ENCODE assay signal across 8 mouse cellular contexts in the genomic region with DNA sequence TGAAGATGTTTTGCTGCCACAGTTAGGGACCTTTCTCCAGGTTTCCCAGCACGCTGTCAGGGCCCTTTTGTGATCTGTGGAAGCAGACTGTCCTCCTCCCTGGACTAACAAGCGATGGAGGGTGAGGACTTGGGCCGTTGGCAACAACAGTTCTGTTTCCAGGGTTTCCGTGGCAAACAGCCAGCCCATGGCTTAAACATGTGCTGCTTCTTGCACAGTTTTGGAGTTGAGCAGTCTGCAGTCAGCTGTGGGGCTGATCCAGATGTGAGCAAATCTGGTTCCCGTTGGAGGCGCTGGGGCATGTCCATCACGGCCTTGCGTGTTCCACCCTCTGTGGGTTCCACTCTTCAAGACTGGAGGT.
DNase-seq lines count a peak whose midpoint lies in the region; ATAC-seq and TF ChIP-seq lines count a peak whose summit lies in the region.

No protein-coding gene starts in this region.

- peak; percentile 31 to 43 for DNase-seq in frontal cortex, postnatal 10 days (ENCODE audit: low spot score in 2 of 2)
- DNase-seq in frontal cortex, adult 2 months (ENCODE audit: extremely low spot score in 1 of 2, low spot score in 1 of 2) = no peak
- peak; percentile 49 to 85 for DNase-seq in adrenal gland, adult (ENCODE audit: inconsistent age in 2 of 2, low spot score in 1 of 2)
- DNase-seq in heart, adult 8-10 months (ENCODE audit: low spot score) = peak; percentile 90
- DNase-seq in limb, embryonic 14.5 days (ENCODE audit: low spot score) = peak; percentile 91
- peak; percentile 80 for DNase-seq in urinary bladder, postnatal 14 days (ENCODE audit: low spot score)
- no peak for DNase-seq in thymus, adult 2 months
- DNase-seq in thymus, postnatal 10 days (ENCODE audit: low spot score in 2 of 2) = no peak

- no peak overlapping the region for H3K9ac ChIP-seq in limb, embryonic 14.5 days (ENCODE audit: low read depth, low read length, severe bottlenecking)

- H3K27ac ChIP-seq in limb, embryonic 14.5 days (replicated peaks; ENCODE audit: low read depth, low read length) = peak overlapping the region; percentile 15; the same call in 1 of the 2 replicates
- H3K27ac ChIP-seq in thymus, adult 2 months (ENCODE audit: control insufficient read depth, insufficient read depth, low read length) = no peak overlapping the region

- no peaks in the 10 kb centered on the region for H3K9me3 ChIP-seq in limb, embryonic 14.5 days (ENCODE audit: control insufficient read depth, low read length)

- no peak for TF ChIP-seq CTCF in thymus, adult 2 months (IDR thresholded peaks at IDR 0.05; ENCODE audit: borderline replicate concordance, control insufficient read depth, extremely low read depth, insufficient read depth, low read length, poor library complexity)

- peak; percentile 77 for ATAC-seq in limb, embryonic 14.5 days (ENCODE audit: low FRiP score, low read depth)

- no peak overlapping the region for H3K4me2 ChIP-seq in limb, embryonic 14.5 days (replicated peaks; ENCODE audit: low read depth, low read length, severe bottlenecking)

- TF ChIP-seq POLR2A in limb, embryonic 14.5 days (IDR thresholded peaks at IDR 0.05; ENCODE audit: borderline replicate concordance, extremely low read depth, insufficient read depth, insufficient read length) = no peak
- no peak for TF ChIP-seq POLR2A in thymus, adult 2 months (IDR thresholded peaks at IDR 0.05; ENCODE audit: control insufficient read depth, extremely low read depth, insufficient read depth, low read length, poor library complexity)

- peaks cover 34% of the 10 kb centered on the region for H3K4me1 ChIP-seq in limb, embryonic 14.5 days (ENCODE audit: control insufficient read depth, insufficient read depth, low read length)
- no peaks in the 10 kb centered on the region; the same call in 1 of the 2 replicates for H3K4me1 ChIP-seq in thymus, adult 2 months (replicated peaks; ENCODE audit: control insufficient read depth, insufficient read depth, low read length)

- H3K4me3 ChIP-seq in limb, embryonic 14.5 days (replicated peaks; ENCODE audit: low read length) = no peak overlapping the region
- no peak overlapping the region for H3K4me3 ChIP-seq in thymus, adult 2 months (ENCODE audit: control insufficient read depth, insufficient read depth, low read length)

- WGBS in limb, embryonic 14.5 days = 48% methylated on average over 8 of the region's 8 CpGs
- WGBS in thymus, adult 2 months = 89% methylated on average over 8 of the region's 8 CpGs

- H3K27me3 ChIP-seq in limb, embryonic 14.5 days (ENCODE audit: control insufficient read depth, insufficient read depth, low read length) = no peaks in the 10 kb centered on the region
- no peaks in the 10 kb centered on the region for H3K27me3 ChIP-seq in thymus, adult 2 months (ENCODE audit: control insufficient read depth, insufficient read depth, low read length)

- no peaks in the 10 kb centered on the region for H3K36me3 ChIP-seq in limb, embryonic 14.5 days (ENCODE audit: control insufficient read depth, insufficient read depth, low read length)
- no peaks in the 10 kb centered on the region for H3K36me3 ChIP-seq in thymus, adult 2 months (ENCODE audit: control insufficient read depth, insufficient read depth, low read length)

Comparison
In these comparisons a context has a peak if more than half of its experiments do, and no peak if none do; other contexts are left out.
1. DNase-seq: peak in frontal cortex, postnatal 10 days (2 of 2), adrenal gland, adult (2 of 2), heart, adult 8-10 months (single experiment), limb, embryonic 14.5 days (single experiment) and urinary bladder, postnatal 14 days (single experiment); none in frontal cortex, adult 2 months (0 of 2), thymus, adult 2 months (single experiment) and thymus, postnatal 10 days (0 of 2).